Mouse (Mus musculus): Measurements from ENCODE around the gene Acsl1. TPM values are rescaled to one million over a fixed set of nuclear protein-coding genes. Genes with fewer than 3 reads are reported as not detected.

The Acsl1 gene
- total and polyA plus RNA-seq, 2 experiments from 2014 or later = 291 to 297 TPM

DNA sequence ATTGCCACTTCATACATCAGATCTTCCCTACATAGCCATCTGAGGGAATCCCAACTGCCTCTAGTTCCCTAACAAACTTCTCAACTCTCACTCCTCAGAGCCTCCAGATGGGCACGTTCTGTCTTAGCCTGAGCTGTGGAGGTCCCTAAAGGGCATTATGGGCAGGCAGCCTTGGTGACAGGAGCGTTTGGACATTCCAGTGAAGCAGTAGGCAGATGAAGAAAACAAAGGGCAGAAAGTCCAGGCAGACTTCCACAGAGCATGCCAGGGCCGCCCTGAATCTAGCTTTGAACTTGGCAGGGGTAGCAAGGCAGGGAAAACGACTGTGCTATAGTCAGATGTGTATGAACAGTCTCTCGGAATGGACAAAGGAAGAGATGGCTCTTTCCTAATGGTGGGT is 22.2 kb upstream of the Acsl1 start:
- TF ChIP-seq CTCF (IDR thresholded peaks at IDR 0.05; ENCODE audit: low read depth) (no peak), EP300 (IDR thresholded peaks at IDR 0.05; ENCODE audit: low read depth) (no peak)
- WGBS = 69% methylated on average over 5 of the region's 5 CpGs
- 0 out of 2 replicates have a peak, but pooled peaks cover 1% of the 10 kb centered on the region for H3K9me3 ChIP-seq (replicated peaks; ENCODE audit: control insufficient read depth, low read length)
- H3K4me1 ChIP-seq (ENCODE audit: control insufficient read depth, insufficient read depth) = peaks cover 5% of the 10 kb centered on the region; the same call in 1 of the 2 replicates
- H3K9ac ChIP-seq (replicated peaks; ENCODE audit: low read depth, low read length) = no peak overlapping the region
- no peak overlapping the region for H3K4me3 ChIP-seq (ENCODE audit: low read depth, low read length)
- no peak for DNase-seq (ENCODE audit: low spot score)
- ATAC-seq (ENCODE audit: insufficient read depth, low read depth) = no peak
- H3K27me3 ChIP-seq (ENCODE audit: control insufficient read depth, insufficient read depth, low read length) = no peaks in the 10 kb centered on the region
- no peak overlapping the region for H3K27ac ChIP-seq (ENCODE audit: low read depth)
- no peaks in the 10 kb centered on the region for H3K36me3 ChIP-seq (replicated peaks; ENCODE audit: control insufficient read depth, insufficient read depth, low read length)
- no peak overlapping the region for H3K4me2 ChIP-seq (ENCODE audit: low read depth, low read length)

DNA sequence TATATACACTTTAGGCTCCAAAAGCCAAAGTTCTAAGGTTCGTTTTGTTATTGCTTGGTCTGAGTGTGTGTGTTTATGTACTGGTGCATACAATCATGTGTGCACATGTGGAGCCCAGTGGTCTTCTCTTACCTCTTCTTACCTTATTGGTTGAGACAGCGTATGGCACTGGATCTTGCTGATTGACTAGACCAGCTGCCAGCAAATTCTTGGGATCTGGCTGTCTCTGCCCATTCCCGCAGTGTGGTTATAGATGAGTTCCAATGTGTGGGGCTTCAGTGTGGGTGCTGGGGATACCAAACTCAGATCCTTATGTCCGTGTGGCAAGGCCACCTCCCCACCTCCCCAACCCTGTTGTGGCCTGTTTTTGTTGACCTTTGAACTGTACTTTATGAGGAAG is 21.8 kb upstream of the Acsl1 start:
- Histone ChIP-seq H3K4me3 (ENCODE audit: low read depth, low read length) (no peak overlapping the region), H3K4me1 (ENCODE audit: control insufficient read depth, insufficient read depth) (peaks cover 5% of the 10 kb centered on the region; the same call in 1 of the 2 replicates), H3K27me3 (ENCODE audit: control insufficient read depth, insufficient read depth, low read length) (no peaks in the 10 kb centered on the region), H3K36me3 (replicated peaks; ENCODE audit: control insufficient read depth, insufficient read depth, low read length) (no peaks in the 10 kb centered on the region), H3K4me2 (ENCODE audit: low read depth, low read length) (no peak overlapping the region), H3K9me3 (replicated peaks; ENCODE audit: control insufficient read depth, low read length) (0 out of 2 replicates have a peak, but pooled peaks cover 4% of the 10 kb centered on the region), H3K9ac (replicated peaks; ENCODE audit: low read depth, low read length) (no peak overlapping the region), H3K27ac (ENCODE audit: low read depth) (no peak overlapping the region)
- TF ChIP-seq EP300 (IDR thresholded peaks at IDR 0.05; ENCODE audit: low read depth) (no peak), CTCF (IDR thresholded peaks at IDR 0.05; ENCODE audit: low read depth) (no peak)
- 78% methylated on average over 4 of the region's 4 CpGs for WGBS
- DNase-seq (ENCODE audit: low spot score) = no peak
- no peak for ATAC-seq (ENCODE audit: insufficient read depth, low read depth)

DNA sequence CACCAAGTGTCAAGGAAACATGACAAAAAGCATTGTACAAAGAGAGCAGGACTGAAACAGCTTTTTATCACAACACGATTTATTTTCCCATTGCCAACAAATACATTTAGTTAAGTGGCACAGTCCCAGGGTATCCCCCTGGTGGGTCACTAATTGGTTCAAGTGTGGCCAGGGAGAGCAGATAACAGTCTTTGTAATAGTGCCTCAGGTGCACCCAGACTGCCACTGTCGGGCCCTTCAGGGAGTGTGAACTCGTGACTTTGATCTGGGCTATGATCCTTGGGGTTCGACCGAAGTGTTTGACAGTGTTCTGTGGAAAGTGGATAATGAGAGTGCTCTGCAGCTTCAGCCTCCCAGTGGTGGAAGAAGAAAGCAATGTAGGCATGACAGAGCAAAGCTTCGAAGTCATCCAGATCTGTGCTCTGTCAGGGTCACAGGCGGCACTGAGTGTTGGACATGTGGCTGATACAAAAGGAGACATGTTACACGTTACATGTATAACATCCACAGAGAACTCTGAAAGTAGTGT is 21.1 kb upstream of the Acsl1 start:
- WGBS = 52% methylated on average over 8 of the region's 8 CpGs
- H3K36me3 ChIP-seq (replicated peaks; ENCODE audit: control insufficient read depth, insufficient read depth, low read length) = no peaks in the 10 kb centered on the region
- TF ChIP-seq CTCF (IDR thresholded peaks at IDR 0.05; ENCODE audit: low read depth) (no peak), EP300 (IDR thresholded peaks at IDR 0.05; ENCODE audit: low read depth) (no peak)
- DNase-seq (ENCODE audit: low spot score) = no peak
- no peaks in the 10 kb centered on the region for H3K27me3 ChIP-seq (ENCODE audit: control insufficient read depth, insufficient read depth, low read length)
- H3K4me3 ChIP-seq (ENCODE audit: low read depth, low read length) = no peak overlapping the region
- H3K4me1 ChIP-seq (ENCODE audit: control insufficient read depth, insufficient read depth) = peaks cover 5% of the 10 kb centered on the region; the same call in 1 of the 2 replicates
- no peak overlapping the region for H3K27ac ChIP-seq (ENCODE audit: low read depth)
- no peak for ATAC-seq (ENCODE audit: insufficient read depth, low read depth)
- no peak overlapping the region for H3K4me2 ChIP-seq (ENCODE audit: low read depth, low read length)
- no peak overlapping the region for H3K9ac ChIP-seq (replicated peaks; ENCODE audit: low read depth, low read length)
- H3K9me3 ChIP-seq (replicated peaks; ENCODE audit: control insufficient read depth, low read length) = peaks cover 9% of the 10 kb centered on the region

DNA sequence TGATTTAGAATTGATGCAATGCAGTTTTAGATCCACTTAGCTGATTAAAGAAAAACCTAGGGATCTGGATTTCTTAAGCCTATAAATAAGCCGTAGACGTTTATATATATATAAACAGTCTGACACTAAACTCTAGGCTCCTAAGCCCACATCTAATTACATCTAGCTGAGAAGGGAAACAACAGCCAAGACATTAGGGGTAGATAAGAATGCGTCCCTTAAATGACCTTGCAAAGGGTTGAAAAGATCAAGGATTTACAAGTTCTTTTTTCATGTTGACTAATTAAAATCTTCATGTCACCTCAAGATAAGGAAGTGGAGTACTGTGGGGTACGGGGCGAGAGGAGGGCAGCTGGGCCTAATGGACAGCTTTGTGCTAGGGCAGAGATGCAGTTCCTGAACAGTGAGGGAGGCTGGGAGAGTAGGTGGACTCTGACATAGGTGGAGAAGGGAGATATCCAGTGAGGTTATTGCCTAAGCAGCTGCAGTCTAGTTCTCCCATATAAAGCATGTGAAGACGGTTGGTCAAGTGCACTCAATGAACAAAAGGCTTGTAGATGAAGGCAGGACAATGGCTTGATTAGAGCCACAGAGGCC is 12.5 kb upstream of the Acsl1 start:
- Histone ChIP-seq H3K4me1 (ENCODE audit: control insufficient read depth, insufficient read depth) (no peaks in the 10 kb centered on the region), H3K27ac (ENCODE audit: low read depth) (no peak overlapping the region), H3K27me3 (ENCODE audit: control insufficient read depth, insufficient read depth, low read length) (no peaks in the 10 kb centered on the region), H3K9ac (replicated peaks; ENCODE audit: low read depth, low read length) (no peak overlapping the region), H3K36me3 (replicated peaks; ENCODE audit: control insufficient read depth, insufficient read depth, low read length) (no peaks in the 10 kb centered on the region), H3K4me3 (ENCODE audit: low read depth, low read length) (no peak overlapping the region), H3K9me3 (replicated peaks; ENCODE audit: control insufficient read depth, low read length) (peaks cover 9% of the 10 kb centered on the region), H3K4me2 (ENCODE audit: low read depth, low read length) (no peak overlapping the region)
- no peak for ATAC-seq (ENCODE audit: insufficient read depth, low read depth)
- TF ChIP-seq EP300 (IDR thresholded peaks at IDR 0.05; ENCODE audit: low read depth) = no peak
- TF ChIP-seq CTCF (IDR thresholded peaks at IDR 0.05; ENCODE audit: low read depth) = no peak
- DNase-seq (ENCODE audit: low spot score) = no peak
- WGBS = 61% methylated on average over 6 of the region's 6 CpGs

DNA sequence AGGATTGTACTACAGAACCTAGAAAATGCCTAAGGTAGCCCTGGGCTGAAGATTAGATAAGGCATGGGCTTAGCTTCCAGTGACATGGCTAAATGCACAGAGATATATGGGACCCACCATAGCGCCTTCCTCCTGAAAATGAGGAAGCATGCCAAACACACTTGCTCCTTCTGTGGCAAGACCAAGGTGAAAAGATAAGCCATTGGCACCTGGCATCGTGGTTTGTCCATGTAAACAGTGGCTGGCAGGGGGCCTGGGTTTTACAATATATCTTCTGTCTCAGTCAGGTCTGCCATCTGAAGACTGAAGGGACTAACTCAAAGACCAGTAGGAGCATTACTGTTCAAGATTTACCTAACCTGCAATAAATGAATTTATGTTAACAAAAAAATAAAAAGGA is 2.4 kb upstream of the Acsl1 start:
- ATAC-seq (ENCODE audit: insufficient read depth, low read depth) (no peak), DNase-seq (ENCODE audit: low spot score) (no peak)
- H3K27me3 ChIP-seq (ENCODE audit: control insufficient read depth, insufficient read depth, low read length) = no peaks in the 10 kb centered on the region
- peaks cover 8% of the 10 kb centered on the region for H3K4me1 ChIP-seq (ENCODE audit: control insufficient read depth, insufficient read depth)
- WGBS = 66% methylated on average over 2 of the region's 2 CpGs
- no peaks in the 10 kb centered on the region for H3K36me3 ChIP-seq (replicated peaks; ENCODE audit: control insufficient read depth, insufficient read depth, low read length)
- H3K4me3 ChIP-seq (ENCODE audit: low read depth, low read length) = no peak overlapping the region
- TF ChIP-seq EP300 (IDR thresholded peaks at IDR 0.05; ENCODE audit: low read depth) (no peak), CTCF (IDR thresholded peaks at IDR 0.05; ENCODE audit: low read depth) (no peak)
- no peak overlapping the region for H3K27ac ChIP-seq (ENCODE audit: low read depth)
- H3K4me2 ChIP-seq (ENCODE audit: low read depth, low read length) = no peak overlapping the region
- H3K9me3 ChIP-seq (replicated peaks; ENCODE audit: control insufficient read depth, low read length) = no peaks in the 10 kb centered on the region
- no peak overlapping the region for H3K9ac ChIP-seq (replicated peaks; ENCODE audit: low read depth, low read length)

Measured in heart, postnatal 0 days (tissue).